Mouse (Mus musculus): ENCODE results near the gene Gng10.

GRCm38 (mm10) chr4:59047222-59047621, 12.3 kb downstream of the Gng10 start:
- TF ChIP-seq CTCF (IDR thresholded peaks at IDR 0.05; ENCODE audit: control insufficient read depth, insufficient read depth, insufficient read length) = no peak
- TF ChIP-seq MYOD1 (IDR thresholded peaks at IDR 0.05; ENCODE audit: control insufficient read depth, insufficient read length, low read depth) = no peak
- TF ChIP-seq MAX (IDR thresholded peaks at IDR 0.05) = no peak

Data from C2C12 (cell line).